Mouse (Mus musculus): ENCODE measurements around the gene Tmem235.
"Not testable (repeated sequence)": the region's sequence is repeated elsewhere in the genome, so short reads cannot be mapped to it uniquely, and the experiment has no call there.

DNA sequence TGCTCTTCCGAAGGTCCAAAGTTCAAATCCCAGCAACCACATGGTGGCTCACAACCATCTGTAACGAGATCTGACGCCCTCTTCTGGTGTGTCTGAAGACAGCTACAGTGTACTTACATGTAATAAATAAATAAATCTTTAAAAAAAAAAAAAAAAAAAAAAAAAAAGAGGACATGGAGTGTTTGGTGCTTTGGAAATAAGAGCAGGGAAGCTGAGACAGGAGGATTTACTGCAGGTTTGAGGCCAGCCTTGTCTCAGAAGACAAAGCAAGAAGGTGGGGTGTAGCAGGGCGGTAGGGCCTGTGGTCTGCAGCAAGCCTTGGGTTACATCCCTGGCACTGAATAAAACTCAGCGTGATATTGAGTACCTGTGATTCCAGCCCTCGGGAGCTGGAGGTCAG, 27.0 kb upstream of the Tmem235 start:
- TF ChIP-seq POLR2A (IDR thresholded peaks at IDR 0.05; ENCODE audit: borderline replicate concordance, control insufficient read depth, low read depth, low read length); CTCF (IDR thresholded peaks at IDR 0.05; ENCODE audit: control insufficient read depth, insufficient read depth, low read length): not testable (repeated sequence)
